Mouse (Mus musculus): ENCODE measurements around the gene 1700025G04Rik.

DNA sequence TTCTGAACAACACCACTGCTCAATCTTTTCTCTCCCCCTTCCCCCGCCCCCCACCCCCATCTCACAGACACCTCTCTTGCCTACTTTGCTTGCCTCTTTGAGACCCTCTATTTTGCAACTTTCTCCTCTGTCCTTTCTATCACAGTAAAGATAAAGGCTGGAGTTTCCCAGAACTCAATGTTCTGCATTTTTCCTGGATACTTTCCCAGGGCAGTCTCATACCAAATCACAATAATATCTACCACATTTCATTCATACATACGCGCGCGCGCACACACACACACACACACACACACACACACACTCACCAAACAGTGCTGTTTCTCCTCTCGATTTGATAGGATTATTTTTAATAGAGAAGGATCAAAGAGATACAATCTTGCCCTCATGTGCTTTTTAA lies 8.8 kb downstream of the 1700025G04Rik start:
- no peak for TF ChIP-seq GATA1 (IDR thresholded peaks at IDR 0.05; ENCODE audit: low read length)
- TF ChIP-seq TAL1 (IDR thresholded peaks at IDR 0.05; ENCODE audit: low read length): no peak
